Mouse (Mus musculus) hindbrain, postnatal 0 days (tissue): Measurements from ENCODE around the gene Slfn14. TPM values are rescaled to one million over a fixed set of nuclear protein-coding genes. Genes with fewer than 3 reads are reported as not detected.
A peak's percentile ranks its signal among the peaks of the same experiment; 100 is the strongest.
"Not testable (repeated sequence)": the region's sequence is repeated elsewhere in the genome, so short reads cannot be mapped to it uniquely, and the experiment has no call there.

Experiments
- ATAC-seq: fragments of 200-750 bp; cut with Nextera tagmentation; 2 replicates; pipeline ENCODE4 v1.8.0; 2017; ENCODE audit warnings: mild to moderate bottlenecking, moderate TSS enrichment, moderate library complexity
- DNase-seq: peaks from one replicate; pipeline ENCODE4 v3.0.0-alpha.2; 2015; ENCODE audit warnings: low spot score
- H3K27ac ChIP-seq: fragments of 300-500 bp; sonication (generic); 2 replicates; pipeline ENCODE4 v1.5.1; 2014; ENCODE audit warnings: mild to moderate bottlenecking
- H3K27me3 ChIP-seq: fragments of 300-500 bp; sonication (generic); 2 replicates; pipeline ENCODE4 v1.6.1; 2014; ENCODE audit warnings: low read length, mixed read lengths; ENCODE audit not compliant: insufficient read depth
- H3K36me3 ChIP-seq: fragments of 300-500 bp; sonication (generic); 2 replicates; pipeline ENCODE4 v1.6.1; 2014; ENCODE audit warnings: low read length, mixed read lengths; ENCODE audit not compliant: insufficient read depth
- H3K4me1 ChIP-seq: fragments of 300-500 bp; sonication (generic); 2 replicates; pipeline ENCODE4 v1.6.1; 2014; ENCODE audit warnings: antibody characterized with exemption, low read length, mixed read lengths; ENCODE audit not compliant: insufficient read depth
- H3K4me2 ChIP-seq: fragments of 300-500 bp; sonication (generic); 2 replicates; pipeline ENCODE4 v1.6.1; 2014; ENCODE audit warnings: low read depth, mild to moderate bottlenecking, low read length, moderate library complexity, mixed read lengths
- H3K4me3 ChIP-seq: fragments of 300-500 bp; sonication (generic); 2 replicates; pipeline ENCODE4 v1.5.1; 2014; ENCODE audit warnings: low read length
- H3K9ac ChIP-seq: fragments of 300-500 bp; sonication (generic); replicated peaks from 2 replicates; pipeline ENCODE4 v1.6.1; 2014; ENCODE audit warnings: mild to moderate bottlenecking, low read length, moderate library complexity, mixed read lengths
- H3K9me3 ChIP-seq: fragments of 300-500 bp; sonication (generic); 2 replicates; pipeline ENCODE4 v1.6.1; 2016; ENCODE audit warnings: low read length, mixed read lengths
- CTCF ChIP-seq: IDR thresholded peaks from 2 replicates; pipeline ENCODE4 v1.5.1; 2016; ENCODE audit warnings: antibody characterized with exemption, control low read depth, low read depth
- WGBS: fragments of 180-500 bp; shearing (Covaris S2); extraction: QIAGEN DNeasy Blood & Tissue Kit; methylation state at CpG from one replicate; pipeline ENCODE4 v1.1.7; 2014; 5-methylcytosine and 5-hydroxymethylcytosine counted together
- polyA plus RNA-seq: library from polyadenylated mRNA; unstranded; fragments of >200 nt; fragmentation: Nextera tagmentation; extraction: Ambion mirVana; gene quantifications from 2 replicates; pipeline ENCODE4 v1.2.1, GENCODE M21; 2015
- total RNA-seq: library from RNA; depleted of rRNA; stranded (reverse); fragments of >200 nt; gene quantifications from 2 replicates; pipeline ENCODE4 v1.2.3, GENCODE M21; 2014; rRNA removed

The Slfn14 gene
- total RNA-seq = not detected in 2 replicates
- 0.05 TPM in 1 of 2 replicates, not detected in the other for polyA plus RNA-seq

DNA sequence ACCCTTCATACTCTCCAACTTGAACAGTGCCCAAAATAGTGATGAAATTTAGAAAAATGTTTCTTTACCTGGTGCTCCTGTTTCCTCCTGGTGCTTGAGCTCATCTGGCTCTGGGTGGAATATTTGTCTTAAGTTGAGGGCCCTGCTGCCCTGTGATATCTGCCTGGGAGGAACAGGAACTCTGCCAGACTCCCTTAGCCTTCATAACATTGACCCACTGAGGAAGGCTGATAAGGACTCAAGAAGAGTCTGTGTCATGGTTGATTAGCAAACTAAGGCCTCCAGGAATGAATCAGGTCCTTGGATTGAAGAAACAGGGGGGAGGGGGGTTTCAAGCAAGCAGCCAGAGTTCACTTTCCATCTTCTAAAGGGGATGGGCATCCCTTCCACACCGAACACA is at the start of gene Slfn14:
Gene Slfn14, minus strand, starts transcription at position 161 of the 400 bp plus-strand sequence.
- no peak for ATAC-seq

DNA sequence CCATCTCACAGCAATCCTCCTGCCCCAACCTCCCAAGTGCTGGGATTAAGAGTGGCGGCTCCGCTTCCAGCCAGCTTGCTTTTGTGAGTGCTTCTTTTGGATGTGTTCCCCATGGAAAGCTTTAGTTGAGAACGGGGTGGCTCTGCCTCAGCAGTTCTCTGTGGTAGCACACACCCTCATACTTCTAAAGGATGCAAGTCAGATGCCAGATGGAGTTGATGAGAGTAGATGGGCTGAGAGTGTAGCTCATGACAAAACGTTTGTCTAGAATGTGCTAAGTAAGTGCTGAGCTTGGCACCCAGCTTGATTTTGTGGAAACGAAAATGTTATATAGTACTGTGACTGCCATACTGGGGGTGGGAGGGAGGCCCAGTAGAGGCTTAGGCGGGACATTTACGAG is 49.3 kb upstream of the Slfn14 start:
- H3K4me2 ChIP-seq = no peak overlapping the region
- ATAC-seq (no peak), DNase-seq (no peak)
- H3K9me3 ChIP-seq = no peaks in the 10 kb centered on the region
- no peaks in the 10 kb centered on the region for H3K4me1 ChIP-seq
- H3K36me3 ChIP-seq = peaks cover 64% of the 10 kb centered on the region
- no peaks in the 10 kb centered on the region for H3K27me3 ChIP-seq
- TF ChIP-seq CTCF = no peak
- no peak overlapping the region for H3K27ac ChIP-seq
- no peak overlapping the region for H3K9ac ChIP-seq
- WGBS = 88% methylated on average over 7 of the region's 7 CpGs
- H3K4me3 ChIP-seq = no peak overlapping the region

More for the DNA sequence above, at the start of gene Slfn14:
- H3K4me2 ChIP-seq = no peak within 1 kb of the TSS
- no peak for TF ChIP-seq CTCF
- H3K9ac ChIP-seq = no peak within 1 kb of the TSS
- H3K27ac ChIP-seq = no peak within 1 kb of the TSS
- no peak for DNase-seq
- H3K36me3 ChIP-seq = no peaks in the 10 kb centered on the region
- 75% methylated on average over 1 of the region's 1 CpGs for WGBS
- no peak within 1 kb of the TSS for H3K4me3 ChIP-seq
- H3K27me3 ChIP-seq = no peaks in the 10 kb centered on the region
- H3K9me3 ChIP-seq = no peaks in the 10 kb centered on the region
- H3K4me1 ChIP-seq = peaks cover 7% of the 10 kb centered on the region; the same call in 1 of the 2 replicates

DNA sequence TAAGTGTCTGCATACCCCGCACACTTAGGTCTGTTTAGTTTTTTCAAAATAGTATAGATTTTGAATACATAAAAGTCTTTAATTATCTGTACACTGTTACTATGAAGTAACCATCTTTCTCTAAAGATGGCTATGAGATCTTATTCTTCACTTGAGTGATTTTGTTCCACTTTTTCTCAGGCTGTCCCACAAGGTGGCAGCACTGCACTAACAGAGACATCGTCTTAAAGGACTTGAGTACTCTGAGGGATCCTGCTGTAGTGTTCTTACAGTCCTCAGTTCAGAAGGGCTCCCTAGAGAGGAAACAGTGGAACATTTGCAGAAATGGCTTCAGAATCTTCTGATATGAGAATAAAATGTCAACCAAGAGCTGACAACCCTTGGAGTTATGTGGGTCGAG is 40.9 kb upstream of the Slfn14 start:
- H3K36me3 ChIP-seq = peaks cover 51% of the 10 kb centered on the region
- H3K4me2 ChIP-seq = no peak overlapping the region
- H3K4me3 ChIP-seq = no peak overlapping the region
- no peak overlapping the region for H3K9ac ChIP-seq
- no peaks in the 10 kb centered on the region for H3K9me3 ChIP-seq
- ATAC-seq (no peak), DNase-seq (peak; percentile 84)
- H3K27me3 ChIP-seq = no peaks in the 10 kb centered on the region
- 59% methylated on average over 3 of the region's 3 CpGs for WGBS
- H3K27ac ChIP-seq = no peak overlapping the region
- TF ChIP-seq CTCF = peak; percentile 77
- H3K4me1 ChIP-seq = no peaks in the 10 kb centered on the region

DNA sequence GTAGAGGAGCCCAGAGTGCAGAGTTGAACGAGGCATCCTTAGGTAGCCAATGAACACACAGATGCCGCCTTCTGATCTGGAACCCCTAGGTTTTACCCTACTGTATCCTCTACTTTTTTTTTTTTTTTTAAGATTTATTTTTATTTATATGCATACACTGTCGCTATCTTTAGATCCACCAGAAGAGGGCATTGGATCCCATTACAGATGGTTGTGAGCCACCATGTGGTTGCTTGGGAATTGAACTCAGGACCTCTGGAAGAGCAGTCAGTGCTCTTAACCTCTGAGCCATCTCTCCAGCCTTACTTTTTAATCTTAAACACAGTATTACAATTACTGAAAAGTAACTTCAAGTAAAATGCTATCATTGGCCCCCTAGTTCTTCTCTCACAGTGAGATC is 40.2 kb upstream of the Slfn14 start:
- DNase-seq, H3K9me3 ChIP-seq, H3K4me2 ChIP-seq, ATAC-seq, H3K4me1 ChIP-seq, H3K9ac ChIP-seq, H3K27ac ChIP-seq, H3K27me3 ChIP-seq, H3K4me3 ChIP-seq: not testable (repeated sequence)
- H3K36me3 ChIP-seq = peaks cover 57% of the 10 kb centered on the region
- WGBS = 87% methylated on average over 3 of the region's 3 CpGs
- 0 out of 2 replicates have a peak, but pooled peaks have one; percentile 9 for TF ChIP-seq CTCF

DNA sequence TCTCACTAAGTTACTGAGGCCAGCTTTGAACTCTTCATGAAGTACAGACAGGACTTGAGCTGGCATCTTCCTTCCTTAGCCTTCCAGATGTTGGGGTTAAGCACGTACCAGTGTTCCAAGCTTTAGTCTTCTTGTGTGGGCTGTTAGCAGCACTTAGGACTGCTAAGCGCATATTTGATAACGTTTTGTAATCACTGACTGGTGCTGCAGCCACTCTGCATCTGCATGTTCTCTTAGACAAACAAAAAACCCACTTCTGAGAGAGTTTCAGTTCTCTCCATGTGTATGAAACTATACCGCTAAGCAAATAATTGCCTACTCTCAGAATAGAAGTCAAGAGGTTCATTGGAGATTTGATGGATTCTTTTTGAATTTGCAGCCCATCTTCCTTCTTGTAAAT is 32.5 kb upstream of the Slfn14 start:
- Histone ChIP-seq H3K9me3 (no peaks in the 10 kb centered on the region), H3K4me3 (no peak overlapping the region), H3K4me2 (no peak overlapping the region), H3K36me3 (peaks cover 36% of the 10 kb centered on the region), H3K9ac (no peak overlapping the region), H3K27ac (no peak overlapping the region), H3K4me1 (no peaks in the 10 kb centered on the region), H3K27me3 (no peaks in the 10 kb centered on the region)
- ATAC-seq (no peak), DNase-seq (no peak)
- 85% methylated on average over 4 of the region's 4 CpGs for WGBS
- no peak for TF ChIP-seq CTCF

DNA sequence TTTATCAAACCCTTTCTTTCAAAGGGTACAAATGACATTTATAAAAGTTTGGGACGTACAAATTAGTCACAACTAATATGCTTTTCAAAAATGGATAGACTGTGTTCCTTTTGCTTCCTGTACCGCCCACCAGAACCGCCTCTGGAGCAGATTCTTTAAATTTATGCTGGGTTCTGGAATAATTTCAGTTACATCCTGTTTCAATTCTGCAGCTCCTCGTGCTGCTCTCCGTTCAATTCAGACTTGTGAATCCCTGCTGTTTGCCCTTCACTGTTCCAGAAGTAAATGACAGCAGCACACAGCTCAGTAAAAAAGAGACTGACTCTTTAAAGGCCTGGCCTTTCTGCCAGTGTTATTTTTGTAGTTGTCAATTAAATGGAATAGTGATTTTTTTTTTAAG is 25.9 kb upstream of the Slfn14 start:
- H3K27ac ChIP-seq = no peak overlapping the region
- 51% methylated on average over 5 of the region's 5 CpGs for WGBS
- ATAC-seq = no peak
- no peak overlapping the region for H3K4me3 ChIP-seq
- TF ChIP-seq CTCF = no peak
- no peak for DNase-seq
- H3K4me1 ChIP-seq = no peaks in the 10 kb centered on the region
- H3K4me2 ChIP-seq = no peak overlapping the region
- H3K36me3 ChIP-seq = peaks cover 14% of the 10 kb centered on the region; the same call in 1 of the 2 replicates
- no peaks in the 10 kb centered on the region for H3K27me3 ChIP-seq
- H3K9ac ChIP-seq = no peak overlapping the region
- no peaks in the 10 kb centered on the region for H3K9me3 ChIP-seq

DNA sequence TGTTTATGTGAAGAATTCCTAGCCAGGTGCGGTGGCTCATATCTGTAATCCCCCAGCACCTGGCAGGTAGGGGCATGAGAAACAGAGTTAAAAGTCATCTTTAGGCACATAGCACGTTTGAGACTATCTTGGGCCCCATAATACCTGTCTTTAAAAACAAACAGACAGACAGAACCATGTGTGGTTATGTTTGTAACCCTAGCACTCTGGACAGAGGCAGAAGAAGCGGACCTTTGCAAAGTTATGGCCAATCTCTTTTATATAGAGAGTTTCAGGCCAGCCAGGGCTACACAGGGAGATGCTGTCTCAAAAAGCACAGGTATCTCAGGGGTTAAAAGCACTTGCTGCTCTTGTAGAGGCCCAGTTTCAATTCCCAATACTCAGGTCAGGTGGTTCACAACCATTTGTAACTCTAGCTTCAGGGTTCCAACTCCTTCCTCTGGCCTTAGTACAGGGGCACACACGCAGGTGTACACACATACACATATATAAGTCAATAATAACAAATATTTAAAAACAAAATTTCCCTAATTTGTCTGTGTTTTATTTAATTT is 20.3 kb upstream of the Slfn14 start:
- Histone ChIP-seq H3K27ac (no peak overlapping the region), H3K27me3 (no peaks in the 10 kb centered on the region), H3K9me3 (no peaks in the 10 kb centered on the region), H3K9ac (no peak overlapping the region), H3K4me2 (no peak overlapping the region), H3K36me3 (peaks cover 5% of the 10 kb centered on the region; the same call in 1 of the 2 replicates), H3K4me3 (no peak overlapping the region), H3K4me1 (peaks cover 15% of the 10 kb centered on the region)
- DNase-seq (no peak), ATAC-seq (no peak)
- 87% methylated on average over 4 of the region's 4 CpGs for WGBS
- TF ChIP-seq CTCF = no peak
